Mouse (Mus musculus) T-helper 1 cell (primary cell): ENCODE data around the gene Pnp2.
"Not testable (repeated sequence)": the region's sequence is repeated elsewhere in the genome, so short reads cannot be mapped to it uniquely, and the experiment has no call there.

Experiments
- in situ Hi-C: fragments of 300-600 bp; cut with MboI, MseI; formaldehyde crosslinking; loops from one replicate; pipeline ENCODE4 v1.15.1; 2025; ENCODE audit warnings: high pct_unique_total_duplicates

Gene Pnp2

DNA sequence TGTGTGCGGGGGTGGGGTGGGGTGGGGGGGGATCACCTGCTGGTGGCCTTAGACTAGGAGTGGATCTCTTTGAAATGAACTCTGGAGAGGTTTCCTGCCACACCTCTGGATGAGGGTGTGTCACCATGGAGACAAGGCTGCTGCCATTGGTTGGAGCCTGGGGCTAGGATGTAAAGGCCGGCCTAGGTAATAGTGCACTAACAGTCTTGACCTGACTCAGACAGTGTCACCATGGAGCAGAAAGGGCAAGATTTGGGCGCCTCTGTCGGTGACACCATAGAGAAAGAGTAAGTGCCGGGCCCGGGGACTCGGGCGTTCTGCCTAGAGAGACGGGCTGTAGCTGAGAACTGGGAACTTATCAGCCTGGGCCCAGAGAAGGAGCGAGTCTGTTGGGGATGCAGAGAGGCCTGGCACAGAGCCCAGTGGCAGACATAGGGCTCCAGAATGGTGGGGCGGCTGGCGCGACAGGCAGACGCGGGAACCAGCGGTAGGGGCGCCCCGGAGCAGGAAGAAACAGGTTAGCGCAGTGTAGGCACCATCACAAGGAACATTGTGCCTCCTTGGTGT, at the start of gene Pnp2:
Gene Pnp2, plus strand, starts transcription at position 51 of the 567 bp plus-strand sequence.
- in situ Hi-C loops: not testable (repeated sequence)

DNA sequence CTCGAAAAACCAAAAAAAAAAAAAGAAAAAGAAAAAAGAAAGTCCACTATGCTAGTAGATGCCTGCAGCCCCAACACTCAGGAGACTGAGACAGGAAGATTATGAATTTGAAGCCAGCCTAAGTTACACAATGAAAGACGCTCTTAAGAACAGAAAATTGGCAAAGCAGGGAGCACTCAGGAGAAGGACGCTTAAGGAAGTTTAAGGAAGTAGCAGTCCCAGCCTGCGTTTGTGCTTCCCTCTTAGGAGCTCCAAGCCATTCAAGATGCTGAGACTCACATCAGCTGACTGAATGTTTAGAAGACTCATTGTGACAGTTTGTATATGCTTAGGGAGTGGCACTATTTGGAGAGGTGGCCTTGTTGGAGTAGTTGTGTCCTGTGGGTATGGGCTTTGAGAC, 47.7 kb upstream of the Pnp2 start:
- in situ Hi-C loops: no loop called here

DNA sequence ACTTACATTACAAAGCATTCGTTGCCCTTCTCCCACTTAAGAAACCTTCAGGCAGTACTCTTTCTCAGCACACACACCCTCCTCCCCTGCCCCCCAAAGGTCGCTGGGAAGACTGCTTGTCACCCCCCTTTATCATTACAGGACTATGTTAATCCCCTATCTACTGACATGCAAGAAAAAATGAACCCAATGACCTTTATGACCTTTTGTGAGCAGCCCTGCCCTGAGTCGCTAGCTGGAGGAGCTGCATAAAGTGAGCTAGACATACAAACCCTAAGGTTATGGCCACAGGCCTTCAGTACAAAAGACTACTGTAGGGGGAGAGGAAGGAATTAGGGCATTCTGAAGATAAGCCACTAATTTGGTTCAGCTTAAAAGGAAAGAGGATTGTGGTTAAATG, 44.4 kb upstream of the Pnp2 start:
- in situ Hi-C loops: no loop called here

DNA sequence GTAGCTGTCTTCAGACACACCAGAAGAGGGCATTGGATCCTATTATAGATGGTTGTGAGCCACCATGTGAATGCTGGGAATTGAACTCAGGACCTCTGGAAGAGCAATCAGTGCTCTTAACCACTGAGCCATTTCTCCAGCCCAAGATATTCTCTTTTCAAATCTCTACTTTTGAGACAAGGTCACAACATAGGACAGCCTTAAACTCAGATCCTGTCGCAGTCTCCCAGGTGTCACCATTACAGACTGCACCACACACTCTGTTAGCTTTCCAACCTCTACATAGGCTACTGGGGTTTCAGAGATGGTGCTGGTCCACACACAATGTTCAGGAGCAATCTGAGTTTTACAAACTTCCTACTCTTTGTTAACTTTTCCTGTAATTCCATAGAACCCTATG, 32.4 kb upstream of the Pnp2 start:
- in situ Hi-C loops: loop anchor here (10.0 kb wide), 1 partner anchor 141 kb away; no protein-coding TSS in a partner anchor

DNA sequence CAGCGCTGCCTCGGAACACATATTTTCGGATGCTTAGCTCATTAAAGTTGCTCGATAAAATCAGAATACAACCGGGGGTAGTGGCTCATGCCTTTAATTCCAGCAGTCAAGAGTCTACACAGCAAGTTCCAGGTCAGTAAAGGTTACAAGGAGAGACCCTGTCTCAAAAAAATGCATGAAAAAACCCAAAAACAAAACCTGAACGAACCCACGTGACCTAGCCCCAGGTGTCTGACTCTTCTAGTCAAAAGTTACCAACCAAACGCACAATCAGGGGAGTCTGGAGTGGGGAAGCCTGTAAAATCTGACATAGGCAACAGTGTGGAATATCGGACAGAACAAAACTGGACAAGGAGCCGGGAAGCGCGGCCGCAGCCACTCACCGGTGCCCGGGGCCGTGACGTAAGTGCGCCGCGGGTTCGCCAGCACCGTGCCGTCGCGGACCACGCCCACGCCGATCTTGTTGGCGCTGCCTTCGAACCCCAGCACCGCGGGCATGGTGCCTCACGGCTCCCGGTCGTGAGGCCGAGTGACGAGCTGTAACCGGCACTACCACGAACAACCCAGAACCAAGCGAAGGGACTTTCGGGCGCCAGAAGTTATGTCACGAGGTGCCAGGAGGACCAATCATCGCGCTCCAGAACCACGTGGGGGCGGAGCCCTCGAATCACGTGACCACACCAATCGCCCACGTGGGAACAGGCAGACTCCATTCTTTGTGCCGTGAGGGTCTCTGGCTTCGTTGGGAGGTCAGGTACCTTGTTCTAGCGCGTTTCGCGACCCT, 31.3 kb upstream of the Pnp2 start, which contains the start of the genes Osgep and Apex1:
Gene Osgep, minus strand, starts transcription at position 613 of the 784 bp plus-strand sequence.
Gene Apex1, plus strand, starts transcription at position 688 of the 784 bp plus-strand sequence.
- in situ Hi-C loops: loop anchor here (5.0 to 25.0 kb wide), 3 partner anchors 52 to 1088 kb away; partner anchors contain the start of genes Tep1, Tmem253 and Zfp219

DNA sequence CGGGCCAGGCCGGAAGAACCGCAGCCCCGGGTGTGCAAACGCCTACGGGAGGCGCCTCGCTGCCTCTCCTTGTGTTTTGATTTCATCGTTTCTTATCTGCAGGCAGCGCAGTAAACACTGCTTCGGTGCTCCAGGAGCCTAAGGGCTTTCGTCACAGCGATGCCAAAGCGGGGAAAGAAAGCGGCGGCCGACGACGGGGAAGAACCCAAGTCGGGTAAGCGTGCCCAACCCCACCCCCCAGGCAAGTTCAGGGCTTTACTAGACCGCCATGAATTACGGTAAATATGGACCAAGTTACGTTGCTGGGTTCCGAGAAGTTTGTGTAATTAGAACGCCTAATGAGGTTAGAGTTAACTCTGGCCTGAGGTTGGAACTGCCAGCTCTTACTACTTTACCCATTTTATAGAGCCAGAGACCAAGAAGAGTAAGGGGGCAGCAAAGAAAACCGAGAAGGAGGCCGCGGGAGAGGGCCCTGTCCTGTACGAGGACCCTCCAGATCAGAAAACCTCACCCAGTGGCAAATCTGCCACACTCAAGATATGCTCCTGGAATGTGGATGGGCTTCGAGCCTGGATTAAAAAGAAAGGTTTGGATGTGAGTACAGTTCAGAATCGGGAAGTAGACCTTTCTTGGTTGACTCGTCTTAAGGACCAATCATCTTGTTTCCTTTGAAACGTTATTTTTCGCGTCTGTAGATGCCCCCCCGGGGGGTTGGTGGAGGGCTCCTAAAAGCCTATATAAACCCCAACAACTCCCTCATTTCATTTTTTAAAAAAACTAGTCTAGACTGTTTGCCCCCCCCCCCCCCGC, 30.5 kb upstream of the Pnp2 start:
- in situ Hi-C loops: loop anchor here (5.0 to 25.0 kb wide), 3 partner anchors 53 to 1087 kb away; partner anchors contain the start of genes Tep1, Tmem253 and Zfp219

DNA sequence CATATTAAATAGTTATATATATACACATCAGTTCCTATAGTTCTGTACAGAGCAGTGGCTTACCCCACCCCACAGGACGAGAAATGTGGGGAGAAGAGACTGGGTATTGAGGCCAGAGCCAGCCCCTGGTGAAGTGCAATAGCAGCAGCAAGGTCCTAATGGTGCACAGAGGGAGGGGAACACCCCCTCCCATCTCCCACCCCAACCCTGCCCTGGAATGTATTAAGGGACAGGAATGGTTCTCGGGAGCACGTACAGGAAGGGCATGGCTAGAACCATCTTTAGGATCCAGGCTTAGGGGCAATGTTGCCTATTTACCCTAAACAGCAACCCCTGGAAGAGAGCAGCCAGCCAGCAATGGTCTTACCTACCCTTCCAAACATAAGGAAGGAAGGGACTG, 28.4 kb upstream of the Pnp2 start:
- in situ Hi-C loops: loop anchor here (5.0 to 25.0 kb wide), 3 partner anchors 55 to 1085 kb away; partner anchors contain the start of genes Tep1, Tmem253 and Zfp219

DNA sequence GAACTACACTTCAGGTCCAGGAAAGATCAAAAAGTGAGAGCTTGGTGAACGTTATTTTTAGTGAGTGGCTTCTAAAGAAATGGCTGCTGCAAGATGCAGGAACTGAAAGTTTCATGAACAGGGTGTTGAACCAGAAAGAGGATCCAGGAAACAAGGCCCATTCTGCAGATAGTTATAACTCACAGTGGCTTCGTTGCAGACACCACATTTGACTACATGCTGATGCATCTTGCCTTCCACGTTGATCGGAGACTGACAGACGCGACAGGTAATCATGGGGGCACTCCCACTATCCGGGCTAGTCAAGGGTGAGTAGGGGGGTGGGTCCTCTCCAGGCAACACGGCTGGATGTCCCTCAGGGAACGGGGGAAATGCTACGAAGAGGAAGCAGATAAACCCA, 25.8 kb upstream of the Pnp2 start:
- in situ Hi-C loops: loop anchor here (5.0 to 25.0 kb wide), 3 partner anchors 58 to 1082 kb away; partner anchors contain the start of genes Tep1, Tmem253 and Zfp219

DNA sequence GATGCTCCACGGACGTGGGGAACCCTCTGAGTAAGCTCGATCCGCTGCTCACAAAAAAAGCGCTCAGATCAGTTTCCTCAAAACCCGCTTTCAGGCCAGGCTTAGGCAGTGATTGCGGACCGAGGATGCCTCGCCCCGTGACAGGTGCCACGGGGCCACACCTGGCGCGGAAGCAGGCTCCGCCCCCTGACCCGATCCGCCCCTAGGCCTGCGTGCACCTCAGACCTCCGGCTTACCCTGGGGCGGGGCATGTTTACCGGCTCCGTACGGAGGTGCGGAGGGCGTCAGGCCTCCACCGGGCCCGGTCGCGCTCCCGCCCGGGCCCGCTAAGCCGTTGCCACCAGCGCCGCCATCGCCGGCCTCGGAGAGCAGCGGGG, 25.4 kb upstream of the Pnp2 start:
- in situ Hi-C loops: loop anchor here (25.0 kb wide), 1 partner anchor 1082 kb away; the partner anchor contains the start of genes Tmem253 and Zfp219

DNA sequence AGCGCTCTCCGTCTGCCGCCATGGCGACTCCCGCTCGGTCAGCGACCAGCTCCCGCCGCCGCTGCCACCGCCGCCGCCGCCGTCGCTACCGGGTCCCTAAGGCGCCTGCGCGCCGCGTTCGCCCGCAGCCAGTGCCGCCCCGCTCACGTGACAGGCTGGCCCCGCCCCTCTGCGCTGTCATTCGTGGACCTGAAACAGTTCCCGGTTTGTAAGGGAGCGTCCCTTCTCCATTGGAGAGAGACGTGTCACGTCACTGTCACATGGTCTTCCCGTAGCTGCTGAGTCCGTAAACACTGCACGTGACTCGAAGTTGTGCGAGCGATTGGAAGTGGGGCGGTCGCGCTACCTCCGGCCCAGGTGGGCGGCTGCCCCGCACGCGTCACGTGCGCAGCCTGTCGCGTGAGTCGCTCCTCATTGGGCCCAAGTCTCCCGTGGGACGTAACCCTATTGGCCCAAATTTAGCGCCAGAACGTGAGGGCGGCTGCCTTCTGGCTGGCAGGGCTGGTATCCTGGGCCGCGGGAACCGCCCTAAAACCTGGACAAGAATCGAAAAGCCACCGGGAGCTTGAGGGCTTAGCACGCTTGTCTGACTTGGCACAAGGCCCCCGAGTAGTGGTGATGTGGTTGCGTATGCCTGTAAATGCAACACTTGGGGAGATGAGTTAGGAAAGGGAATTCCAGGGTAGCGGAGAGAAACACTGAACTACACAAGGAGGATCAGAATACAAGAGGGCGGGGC, 24.9 kb upstream of the Pnp2 start, which contains the start of the genes Pip4p1 and Pnp:
Gene Pip4p1, minus strand, starts transcription at position 103 of the 739 bp plus-strand sequence.
Gene Pnp, plus strand, starts transcription at position 329 of the 739 bp plus-strand sequence.
- in situ Hi-C loops: loop anchor here (25.0 kb wide), 1 partner anchor 1081 kb away; the partner anchor contains the start of genes Tmem253 and Zfp219

DNA sequence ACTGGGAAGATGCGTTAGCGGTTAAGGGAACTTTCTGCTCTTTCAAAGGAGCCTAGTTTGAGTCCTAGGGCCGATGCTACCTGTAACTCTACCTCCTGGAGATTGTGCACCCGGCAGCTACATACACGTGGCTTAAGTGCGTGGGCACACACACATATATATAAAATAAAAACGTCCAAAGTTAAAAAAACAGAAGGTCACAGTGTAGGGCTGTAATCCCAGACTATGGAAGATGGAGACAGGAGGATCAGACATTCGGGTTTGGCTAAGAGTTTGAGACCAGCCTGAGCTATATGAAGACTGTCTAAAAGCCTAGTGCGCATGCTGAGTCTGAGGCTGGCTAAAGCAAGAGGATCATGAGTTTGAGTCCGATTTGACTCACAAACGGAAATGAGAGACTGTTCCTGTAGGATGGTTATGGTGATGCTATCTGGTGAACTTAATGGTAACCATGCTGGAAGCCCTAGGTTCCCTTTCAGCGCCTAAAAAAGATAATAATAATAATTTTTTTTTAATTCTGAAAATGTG, 24.2 kb upstream of the Pnp2 start:
- in situ Hi-C loops: loop anchor here (25.0 kb wide), 1 partner anchor 1081 kb away; the partner anchor contains the start of genes Tmem253 and Zfp219

DNA sequence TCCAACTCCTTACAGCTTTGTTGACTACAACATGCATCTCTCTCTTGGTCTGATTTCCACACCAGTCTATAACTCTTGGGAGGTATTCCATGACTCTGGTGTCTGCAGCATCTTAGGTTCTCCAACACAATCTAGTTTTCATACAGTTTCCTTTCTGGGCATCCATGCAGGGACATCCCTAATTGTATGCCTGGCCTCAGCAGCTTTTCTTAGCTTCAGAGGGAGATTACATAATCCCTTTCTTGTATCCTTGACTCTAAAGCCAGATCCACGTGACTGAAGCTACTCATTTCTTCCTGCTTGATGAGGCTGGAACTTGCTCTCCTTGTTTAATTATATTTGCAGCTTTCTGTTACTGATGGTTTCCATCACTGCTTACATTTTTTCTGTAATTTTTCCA, 19.1 kb upstream of the Pnp2 start:
- in situ Hi-C loops: loop anchor here (25.0 kb wide), 1 partner anchor 1076 kb away; the partner anchor contains the start of genes Tmem253 and Zfp219

DNA sequence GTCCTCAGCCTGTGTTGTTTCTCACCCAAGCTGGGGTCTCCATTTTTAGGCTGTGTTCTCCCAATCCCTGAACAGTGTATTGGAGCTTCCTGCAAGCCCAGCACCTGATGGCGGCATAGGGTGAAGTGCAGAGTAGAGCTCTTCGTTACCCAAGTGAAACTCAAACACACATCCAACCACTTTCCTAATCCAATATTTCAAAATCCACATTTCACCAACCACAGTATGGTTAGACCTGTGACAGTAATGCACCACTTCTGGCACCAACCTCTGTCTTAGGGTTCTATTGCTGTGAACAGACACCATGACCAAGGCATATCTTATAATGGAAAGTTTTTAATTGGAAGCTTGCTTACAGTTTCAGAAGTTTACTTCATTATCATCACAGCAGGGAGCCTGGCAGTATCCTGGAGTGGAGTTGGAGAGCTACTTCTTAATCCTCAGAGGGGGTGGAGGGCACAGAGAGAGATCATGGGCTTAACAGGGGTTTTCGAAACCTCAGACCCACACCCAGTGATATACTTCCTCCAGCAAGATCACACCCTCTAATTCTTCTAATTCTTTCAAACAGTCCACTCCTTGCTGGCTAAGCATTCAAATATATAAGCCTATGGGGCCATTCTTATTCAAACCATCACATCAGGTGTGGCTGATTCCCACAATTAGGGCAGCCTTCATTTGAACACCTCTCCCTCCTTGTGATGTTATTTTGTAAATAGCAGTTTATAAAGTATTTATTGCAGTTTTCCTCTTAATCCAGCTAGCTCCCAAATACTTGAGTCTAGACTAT, 17.5 kb upstream of the Pnp2 start:
- in situ Hi-C loops: loop anchor here (25.0 kb wide), 1 partner anchor 1074 kb away; the partner anchor contains the start of genes Tmem253 and Zfp219

DNA sequence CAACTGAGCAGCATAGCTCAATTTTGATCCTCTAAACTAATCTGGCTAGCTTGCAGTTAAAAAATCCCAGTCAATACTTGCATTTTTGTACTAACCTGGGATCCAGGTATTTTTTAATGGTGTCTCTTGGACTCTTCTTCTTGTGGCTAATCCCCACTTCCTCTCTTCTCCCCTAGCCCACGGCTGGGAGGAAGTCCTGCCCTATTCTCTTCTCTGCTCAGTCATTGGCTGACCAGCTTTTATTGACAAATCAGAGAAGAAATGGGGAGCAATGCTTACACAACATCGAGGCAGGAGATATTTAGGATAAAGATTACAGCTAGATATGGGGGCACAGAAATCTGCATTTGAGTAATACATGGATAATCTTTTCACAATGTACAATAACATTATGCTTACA, 16.9 kb upstream of the Pnp2 start:
- in situ Hi-C loops: loop anchor here (25.0 kb wide), 1 partner anchor 1073 kb away; the partner anchor contains the start of genes Tmem253 and Zfp219

DNA sequence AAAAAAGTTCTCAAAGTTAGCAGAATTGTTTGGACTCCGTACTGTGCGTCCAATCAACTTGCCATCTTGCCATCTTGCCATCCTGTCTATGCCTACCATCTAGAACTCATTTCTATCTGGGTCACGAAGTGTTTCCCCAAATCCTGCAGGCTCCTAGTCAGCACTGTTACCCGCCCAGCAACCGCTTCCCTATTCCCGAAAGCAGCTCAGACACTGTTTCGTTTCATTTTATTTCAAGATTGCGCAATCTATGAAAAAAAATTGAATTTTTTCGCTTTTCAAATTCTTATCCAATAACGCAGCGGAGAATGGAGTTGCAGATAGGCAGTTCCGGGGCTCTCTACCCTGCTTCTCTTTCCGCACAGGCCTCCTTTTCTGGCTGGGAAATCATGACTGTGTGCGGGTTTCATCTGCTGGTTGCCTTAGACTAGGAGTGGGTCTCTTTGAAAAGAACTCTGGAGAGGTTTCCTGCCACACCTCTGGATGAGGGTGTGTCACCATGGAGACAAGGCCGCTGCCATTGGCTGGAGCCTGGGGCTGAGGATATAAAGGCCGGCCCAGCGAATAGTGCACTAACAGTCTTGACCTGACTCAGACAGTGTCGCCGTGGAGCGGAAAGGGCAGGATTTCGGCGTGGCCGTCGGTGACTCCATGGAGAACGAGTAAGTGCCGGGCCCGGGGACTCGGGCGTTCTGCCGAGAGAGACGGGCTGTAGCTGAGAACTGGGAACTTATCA, 11.7 kb upstream of the Pnp2 start, which contains the start of gene Gm49342:
Gene Gm49342, plus strand, starts transcription at position 586 of the 736 bp plus-strand sequence.
- in situ Hi-C loops: loop anchor here (25.0 kb wide), 1 partner anchor 1068 kb away; the partner anchor contains the start of genes Tmem253 and Zfp219

DNA sequence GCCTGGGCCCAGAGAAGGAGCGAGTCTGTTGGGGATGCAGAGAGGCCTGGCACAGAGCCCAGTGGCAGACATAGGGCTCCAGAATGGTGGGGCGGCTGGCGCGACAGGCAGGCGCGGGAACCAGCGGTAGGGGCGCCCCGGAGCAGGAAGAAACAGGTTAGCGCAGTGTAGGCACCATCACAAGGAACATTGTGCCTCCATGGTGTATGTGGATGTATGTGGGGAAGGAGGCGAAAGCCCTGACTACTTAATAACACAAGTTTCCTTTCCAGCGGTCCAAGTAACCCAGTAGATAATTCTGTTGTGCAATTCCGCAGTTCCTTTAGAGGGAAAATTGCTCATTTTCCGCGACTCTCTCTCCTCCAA, 11.1 kb upstream of the Pnp2 start:
- in situ Hi-C loops: loop anchor here (25.0 kb wide), 1 partner anchor 1068 kb away; the partner anchor contains the start of genes Tmem253 and Zfp219

DNA sequence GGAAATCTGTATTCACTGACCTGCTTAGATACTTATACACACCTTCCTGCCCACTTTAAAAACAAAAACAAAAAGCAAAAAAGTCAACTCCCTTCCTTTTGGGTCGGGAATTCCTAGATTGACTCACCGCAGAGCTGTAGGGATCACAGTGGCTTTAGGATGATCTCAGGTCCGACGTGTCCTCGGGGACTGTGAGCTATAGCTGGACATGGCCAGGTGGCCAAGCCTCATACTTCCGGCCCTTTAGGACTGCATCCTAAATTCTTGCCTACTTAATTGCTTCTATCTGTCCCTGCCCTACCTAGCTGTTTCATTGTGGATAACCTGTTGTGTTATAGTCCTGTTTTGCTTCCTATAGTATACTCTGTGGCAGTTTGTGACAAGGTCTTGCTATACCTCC, 10.7 kb upstream of the Pnp2 start:
- in situ Hi-C loops: loop anchor here (25.0 kb wide), 1 partner anchor 1067 kb away; the partner anchor contains the start of genes Tmem253 and Zfp219

DNA sequence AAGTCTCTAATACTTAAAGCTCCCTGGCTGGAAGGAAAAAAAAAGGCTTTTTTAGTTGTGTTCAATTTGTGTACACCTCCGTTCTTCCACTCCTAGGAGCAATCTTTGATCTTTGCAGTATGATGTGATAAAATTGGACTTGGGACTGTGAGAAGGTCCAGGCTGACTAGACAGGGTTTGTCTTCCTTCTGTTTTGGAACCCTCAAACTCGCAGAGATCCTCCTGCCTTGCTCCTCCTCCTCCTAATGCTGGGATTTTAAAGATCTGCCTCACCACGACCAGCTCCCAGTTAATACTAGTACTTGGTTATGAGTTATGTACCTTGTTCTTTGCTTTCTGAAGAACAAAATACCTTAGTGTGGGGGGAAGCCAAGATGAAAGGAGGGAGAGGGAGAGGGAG, 10.3 kb upstream of the Pnp2 start:
- in situ Hi-C loops: loop anchor here (25.0 kb wide), 1 partner anchor 1067 kb away; the partner anchor contains the start of genes Tmem253 and Zfp219
